Mouse (Mus musculus): Measurements from ENCODE around the gene Atxn7.

Gene Atxn7

GRCm38 (mm10) chr14:14064486-14065141 is 103.4 kb downstream of the Atxn7 start:
- DNase-seq (ENCODE audit: low spot score) = no peak

- DNase-seq (ENCODE audit: low spot score) = no peak
These were observed 103.9 kb downstream of the Atxn7 start for GRCm38 (mm10) chr14:14065142-14065498.

- no peak for DNase-seq (ENCODE audit: low spot score)
These were observed 105.0 kb downstream of the Atxn7 start for GRCm38 (mm10) chr14:14066241-14066640.

- no peak for DNase-seq (ENCODE audit: low spot score)
These were observed 106.6 kb downstream of the Atxn7 start for GRCm38 (mm10) chr14:14067648-14068472.

- DNase-seq (ENCODE audit: low spot score) = no peak
These were observed 107.3 kb downstream of the Atxn7 start for GRCm38 (mm10) chr14:14068553-14068952.

GRCm38 (mm10) chr14:14070541-14071315 is 109.5 kb downstream of the Atxn7 start:
- DNase-seq (ENCODE audit: low spot score) = no peak

GRCm38 (mm10) chr14:14071456-14071855 is 110.2 kb downstream of the Atxn7 start:
- no peak for DNase-seq (ENCODE audit: low spot score)

GRCm38 (mm10) chr14:14080604-14081194 is 119.5 kb downstream of the Atxn7 start:
- no peak for DNase-seq (ENCODE audit: low spot score)

- no peak for DNase-seq (ENCODE audit: low spot score)
These were observed 122.6 kb downstream of the Atxn7 start for GRCm38 (mm10) chr14:14083811-14084210.

GRCm38 (mm10) chr14:14086711-14087263 is 125.5 kb downstream of the Atxn7 start:
- DNase-seq (ENCODE audit: low spot score) = no peak

GRCm38 (mm10) chr14:14087348-14087747 is 126.1 kb downstream of the Atxn7 start:
- no peak for DNase-seq (ENCODE audit: low spot score)

GRCm38 (mm10) chr14:14088016-14088791 is 127.0 kb downstream of the Atxn7 start:
- DNase-seq (ENCODE audit: low spot score) = no peak

- DNase-seq (ENCODE audit: low spot score) = no peak
These were observed 129.3 kb downstream of the Atxn7 start for GRCm38 (mm10) chr14:14090571-14090970.

- peak; percentile 89 for DNase-seq (ENCODE audit: low spot score)
These were observed 137.2 kb downstream of the Atxn7 start for GRCm38 (mm10) chr14:14098330-14098980.

GRCm38 (mm10) chr14:14100773-14101280 is 139.6 kb downstream of the Atxn7 start:
- no peak for DNase-seq (ENCODE audit: low spot score)

GRCm38 (mm10) chr14:14101296-14101695 is 140.1 kb downstream of the Atxn7 start:
- no peak for DNase-seq (ENCODE audit: low spot score)

- no peak for DNase-seq (ENCODE audit: low spot score)
These were observed 143.1 kb downstream of the Atxn7 start for GRCm38 (mm10) chr14:14104213-14104929.

- no peak for DNase-seq (ENCODE audit: low spot score)
These were observed 143.7 kb downstream of the Atxn7 start for GRCm38 (mm10) chr14:14104930-14105318.

- no peak for DNase-seq (ENCODE audit: low spot score)
These were observed 149.5 kb downstream of the Atxn7 start for GRCm38 (mm10) chr14:14110710-14111109.
